Mouse (Mus musculus) urinary bladder, adult 18-20 months (tissue): ENCODE results near the gene Plxdc1.

Experiments used
- DNase-seq, 2 experiments: peaks; one replicate each; pipeline ENCODE4 v3.0.0; 2022; ENCODE audit warnings: low spot score in 2 of 2, mixed read lengths in 2 of 2

The Plxdc1 gene

GRCm38 (mm10) chr11:97915471-97915870, 70.8 kb downstream of the Plxdc1 start:
- DNase-seq: no peak

GRCm38 (mm10) chr11:97913111-97913510, 73.1 kb downstream of the Plxdc1 start:
- DNase-seq: no peak

GRCm38 (mm10) chr11:97908634-97909348, 77.5 kb downstream of the Plxdc1 start:
- DNase-seq: no peak

GRCm38 (mm10) chr11:97907935-97908334, 78.3 kb downstream of the Plxdc1 start:
- DNase-seq: no peak

GRCm38 (mm10) chr11:97906905-97907304, 79.3 kb downstream of the Plxdc1 start:
- DNase-seq: no peak

- no peak for DNase-seq
Measured at GRCm38 (mm10) chr11:97905941-97906340, 80.3 kb downstream of the Plxdc1 start.

GRCm38 (mm10) chr11:97905540-97905939, 80.7 kb downstream of the Plxdc1 start:
- DNase-seq: no peak

DNA sequence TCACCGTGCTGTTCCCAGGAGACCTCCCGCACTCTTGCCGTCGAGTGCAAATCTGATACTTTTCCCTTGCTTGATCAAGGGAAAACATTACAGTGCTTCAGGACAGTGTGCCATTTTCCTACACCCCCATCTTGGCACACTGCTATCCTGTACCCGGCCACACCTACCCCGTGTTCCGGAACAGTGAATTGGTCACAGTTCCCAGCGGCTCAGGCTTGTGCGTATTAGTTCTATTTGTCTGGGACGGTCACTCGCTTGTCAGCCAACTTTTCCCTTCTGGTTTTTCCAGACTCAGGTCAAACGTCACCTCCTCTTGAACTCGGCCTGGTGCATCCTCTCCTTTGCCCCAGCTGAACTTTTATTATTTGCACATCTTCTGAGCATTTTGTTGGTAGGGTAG, 81.4 kb downstream of the Plxdc1 start:
- DNase-seq: no peak

DNA sequence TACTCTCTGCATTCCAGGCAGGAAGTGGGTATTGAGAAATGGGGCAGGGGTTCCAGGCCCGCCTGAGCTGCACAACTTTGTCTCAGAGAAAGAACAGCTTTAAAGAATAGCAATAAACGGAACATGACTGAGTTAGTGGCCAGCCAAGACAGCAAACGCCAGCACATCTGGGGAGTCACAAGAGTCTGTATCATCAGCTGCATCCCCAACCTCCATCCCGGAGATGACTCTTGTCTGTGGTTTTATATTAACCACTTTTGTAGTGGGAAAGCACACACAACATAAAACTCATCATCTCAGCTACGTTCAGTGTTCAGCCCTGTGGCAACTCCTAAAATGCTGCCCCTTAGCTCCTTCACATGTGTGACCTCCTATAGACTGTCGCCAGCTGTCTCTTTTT, 84.4 kb downstream of the Plxdc1 start:
- DNase-seq: no peak

DNA sequence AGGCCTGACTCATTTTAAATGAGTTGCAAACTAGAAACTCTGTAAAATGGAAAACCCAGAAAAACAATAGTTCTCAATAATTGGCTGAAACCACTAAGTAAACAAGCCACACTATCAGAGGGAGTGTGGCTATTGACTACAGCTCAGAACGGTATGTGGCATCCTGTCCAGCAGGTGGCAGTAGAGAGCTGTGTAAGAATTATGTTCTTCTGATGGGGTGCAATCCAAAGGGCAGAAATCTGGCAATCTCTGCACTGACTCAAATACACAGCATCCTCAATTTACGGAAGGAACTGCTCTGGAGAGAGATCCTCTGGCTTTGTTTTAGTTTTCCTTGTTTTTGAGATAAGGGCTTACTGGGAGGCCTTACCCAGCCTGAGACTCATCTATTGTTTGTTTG, 86.4 kb downstream of the Plxdc1 start:
- peak; percentile 57 to 80 for DNase-seq

DNA sequence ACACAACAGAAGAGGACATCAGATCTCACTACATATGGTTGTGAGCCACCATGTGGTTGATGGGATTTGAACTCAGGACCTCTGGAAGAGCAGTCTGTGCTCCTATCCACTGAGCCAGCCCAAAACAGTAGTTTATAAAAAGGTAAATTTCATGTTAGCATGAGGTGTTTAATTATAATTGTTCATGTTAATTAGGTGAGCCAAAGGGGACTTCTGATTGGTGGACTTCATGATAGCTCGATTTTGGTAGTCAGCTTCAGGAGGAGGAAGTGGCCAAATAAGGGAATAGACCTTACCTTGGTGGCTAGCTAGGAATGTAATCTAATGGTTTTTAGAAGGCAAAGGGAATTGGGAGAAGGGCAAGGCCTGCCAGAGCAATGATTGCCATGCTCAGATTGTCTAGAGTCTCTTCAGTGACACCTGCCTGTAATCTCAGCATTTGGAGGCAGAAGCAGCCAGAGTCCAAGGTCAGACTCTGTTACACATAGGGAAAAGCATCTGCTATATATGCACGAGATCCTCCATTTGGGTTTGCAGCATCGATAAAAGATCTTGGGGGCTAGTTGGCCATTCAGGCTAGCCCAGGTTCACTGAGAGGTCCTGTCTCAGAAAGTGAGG, 88.6 kb downstream of the Plxdc1 start:
- DNase-seq: no peak

DNA sequence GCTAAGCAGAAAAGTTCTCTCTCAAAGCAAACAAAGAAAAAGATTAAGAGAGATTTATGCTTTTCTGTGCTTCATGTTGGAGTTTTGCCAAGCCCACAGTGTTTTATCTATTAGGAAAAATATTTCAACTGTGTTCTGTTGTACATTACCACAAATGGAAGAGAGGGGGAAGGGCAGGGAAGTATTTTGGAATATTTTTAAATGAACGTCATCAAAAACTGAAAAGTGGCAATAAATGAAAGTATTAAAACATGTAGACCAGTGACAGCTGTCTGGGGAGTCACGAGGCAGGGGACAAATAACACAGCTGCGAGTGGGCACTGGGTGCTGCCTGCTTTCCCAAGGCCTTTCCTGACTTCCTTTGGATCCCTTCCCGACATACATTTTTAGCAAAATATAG, 89.6 kb downstream of the Plxdc1 start:
- DNase-seq: no peak

DNA sequence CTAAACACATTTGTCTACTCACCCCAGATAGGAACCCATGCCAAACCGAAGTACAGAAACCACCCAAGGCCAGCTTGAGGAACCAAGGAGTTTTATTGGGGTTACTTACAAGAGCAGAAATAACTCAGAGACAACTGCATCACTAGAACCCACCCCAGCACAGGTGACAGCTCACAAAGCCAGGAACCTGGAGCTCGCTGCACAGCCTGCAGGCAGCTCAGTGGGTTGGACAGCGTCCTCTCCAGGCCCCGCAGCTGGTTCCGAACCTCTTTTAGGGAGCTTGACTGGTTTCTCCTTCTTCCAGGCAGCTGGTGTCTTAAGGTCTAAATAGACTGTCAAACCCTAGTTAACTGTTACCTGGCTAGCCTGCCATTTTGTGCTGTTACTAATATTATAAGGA, 94.4 kb downstream of the Plxdc1 start:
- no peak for DNase-seq

DNA sequence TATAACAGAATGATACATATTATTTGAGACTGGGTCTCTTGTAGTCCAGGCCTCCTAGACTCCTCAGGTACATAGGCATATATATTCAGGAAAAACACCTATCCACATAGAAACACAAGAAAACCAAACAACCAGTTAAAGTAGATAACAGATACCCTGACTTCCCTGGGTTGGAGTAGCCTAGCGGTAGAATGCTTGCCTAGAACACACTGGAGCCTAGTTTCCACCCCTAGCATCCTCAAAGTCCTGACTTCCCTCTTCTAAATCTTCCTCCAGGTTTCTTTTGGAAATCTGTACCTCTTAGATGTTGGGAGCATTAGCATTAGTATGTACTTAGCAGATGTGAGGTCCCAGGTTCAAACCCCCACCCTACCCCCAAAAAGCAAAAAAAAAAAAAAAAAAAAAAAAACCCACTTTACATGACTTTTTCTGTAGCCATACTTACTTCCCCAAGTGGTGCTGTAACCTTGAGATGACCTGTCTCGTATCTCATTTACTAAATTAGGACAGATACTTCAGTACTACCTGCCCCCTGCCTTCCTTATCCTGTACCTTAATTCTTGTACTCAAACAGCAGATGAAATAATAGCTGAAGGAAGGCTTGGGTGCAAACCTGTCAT, 100.8 kb downstream of the Plxdc1 start:
- no peak for DNase-seq

GRCm38 (mm10) chr11:97884601-97885185, 101.6 kb downstream of the Plxdc1 start:
- no peak for DNase-seq

- DNase-seq: peak; percentile 91 to 93
Measured at GRCm38 (mm10) chr11:97883918-97884600, 102.2 kb downstream of the Plxdc1 start, which contains the start of gene Fbxo47. Gene Fbxo47 (minus strand): TSS chr11:97884154.

DNA sequence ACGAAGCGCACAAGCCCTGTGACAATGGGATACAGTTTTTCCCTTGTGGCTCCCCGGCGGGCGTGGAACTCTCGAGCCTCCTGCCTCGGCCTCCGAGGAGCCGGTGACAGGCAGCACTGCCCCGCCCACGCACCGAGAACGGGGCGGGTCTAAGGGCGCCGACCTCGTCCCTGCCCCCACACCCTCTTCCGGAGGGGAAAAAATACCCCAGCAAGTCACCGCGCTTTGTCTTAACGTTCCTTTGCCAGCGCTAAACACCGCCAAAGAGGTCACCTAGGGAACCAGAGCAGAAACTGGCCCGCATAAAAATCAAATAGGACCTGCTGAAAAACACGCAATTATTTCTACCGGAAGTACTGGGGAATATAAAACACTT, 102.7 kb downstream of the Plxdc1 start:
- peak; percentile 39 to 65 for DNase-seq

DNA sequence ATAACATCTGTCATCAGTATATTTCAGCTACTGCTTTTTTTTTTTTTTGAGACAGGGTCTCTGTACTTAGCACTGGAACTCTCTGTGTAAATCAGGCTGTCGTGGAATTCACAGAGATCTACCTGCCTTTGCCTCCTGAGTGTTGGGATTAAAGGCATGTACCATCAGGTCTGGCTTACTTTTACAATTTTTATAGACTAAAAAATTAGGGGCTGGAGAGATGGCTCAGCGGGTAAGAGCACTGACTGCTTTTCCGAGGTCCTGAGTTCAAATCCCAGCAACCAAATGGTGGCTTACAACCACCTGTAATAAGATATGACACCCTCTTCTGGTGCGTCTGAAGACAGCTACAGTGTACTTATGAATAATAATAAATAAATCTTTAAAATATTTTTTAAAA, 105.9 kb downstream of the Plxdc1 start:
- DNase-seq: no peak

- DNase-seq: no peak
Measured at GRCm38 (mm10) chr11:97877341-97877740, 108.9 kb downstream of the Plxdc1 start.

GRCm38 (mm10) chr11:97874396-97874795, 111.8 kb downstream of the Plxdc1 start:
- no peak for DNase-seq
